In the genomic region with DNA sequence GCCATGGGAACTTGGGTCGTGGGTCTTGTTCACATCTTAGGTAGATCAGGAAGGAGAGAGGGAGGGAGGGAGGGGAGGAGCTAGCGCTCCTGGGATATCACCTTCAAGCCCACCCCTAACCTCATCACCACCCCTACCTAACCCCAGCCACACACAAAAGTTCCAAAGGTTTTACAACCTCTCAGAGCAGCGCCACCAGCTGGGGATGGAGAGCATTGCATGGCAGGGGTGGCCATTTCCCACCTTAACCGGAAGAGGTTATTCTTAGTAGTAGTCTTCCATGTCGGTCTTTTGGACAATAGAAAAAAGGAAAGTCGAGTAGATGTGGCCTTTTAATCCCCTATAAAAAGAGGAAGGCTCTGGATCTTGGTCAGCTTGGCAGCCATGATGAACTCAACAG, we compare ENCODE assay signal across 19 mouse cellular contexts. TPM values are rescaled to one million over a fixed set of nuclear protein-coding genes. Genes with fewer than 3 reads are reported as not detected.
A peak's percentile ranks its signal among the peaks of the same experiment; 100 is the strongest.
DNase-seq lines count a peak whose midpoint lies in the region; ATAC-seq and TF ChIP-seq lines count a peak whose summit lies in the region.
"Had no signal": no experiment of that assay in that cellular context is flagged by ENCODE, and none has a peak within 500 bp of the region (broad histone marks: within the 10 kb centered on the region; RNA-seq: fewer than 3 reads in every experiment).

No protein-coding gene starts in this region.

- no peaks in the 10 kb centered on the region for H3K4me1 ChIP-seq in heart, adult 2 months (ENCODE audit: control insufficient read depth, insufficient read depth, low read length)
- H3K4me1 ChIP-seq in liver, embryonic 14.5 days (replicated peaks; ENCODE audit: control insufficient read depth in 2 of 2, insufficient read depth in 2 of 2, low read length in 1 of 2), result no peaks in the 10 kb centered on the region
- no peaks in the 10 kb centered on the region for H3K4me1 ChIP-seq in liver, embryonic 11.5 days (replicated peaks; ENCODE audit: control insufficient read depth, insufficient read depth, low read length)
- peaks cover 21% of the 10 kb centered on the region for H3K4me1 ChIP-seq in E14TG2a.4 (replicated peaks; ENCODE audit: low read depth, low read length)
- H3K4me1 ChIP-seq in bone marrow, adult 2 months (ENCODE audit: control insufficient read depth, insufficient read depth, low read length), result no peaks in the 10 kb centered on the region
- H3K4me1 ChIP-seq in forebrain, embryonic 11.5 days (replicated peaks; ENCODE audit: control insufficient read depth, insufficient read depth, low read length), result peaks cover 11% of the 10 kb centered on the region; the same call in 1 of the 2 replicates
- H3K4me1 ChIP-seq: megakaryocyte, embryonic 14.5 days had no signal

- no peak overlapping the region for H3K27ac ChIP-seq in heart, adult 2 months
- H3K27ac ChIP-seq in liver, embryonic 14.5 days, result no peak overlapping the region
- H3K27ac ChIP-seq in liver, embryonic 11.5 days (ENCODE audit: low read depth, low read length), result no peak overlapping the region
- H3K27ac ChIP-seq in bone marrow, adult 2 months (ENCODE audit: control insufficient read depth, insufficient read depth, low read depth, low read length, poor library complexity), result no peak overlapping the region
- H3K27ac ChIP-seq in forebrain, embryonic 11.5 days (ENCODE audit: low read depth, low read length), result no peak overlapping the region
- H3K27ac ChIP-seq: hindbrain, embryonic 12.5 days; limb, embryonic 10.5 days; neural tube, embryonic 13.5 days; stomach, embryonic 15.5 days had no signal

- H3K9ac ChIP-seq in heart, adult 2 months (ENCODE audit: low read depth, low read length), result no peak overlapping the region
- no peak overlapping the region for H3K9ac ChIP-seq in liver, embryonic 14.5 days (replicated peaks)
- no peak overlapping the region for H3K9ac ChIP-seq in liver, embryonic 11.5 days (ENCODE audit: low read depth, low read length)
- H3K9ac ChIP-seq in forebrain, embryonic 11.5 days (ENCODE audit: low read length), result no peak overlapping the region
- H3K9ac ChIP-seq: hindbrain, embryonic 12.5 days; neural tube, embryonic 13.5 days; stomach, embryonic 15.5 days had no signal

- no peaks in the 10 kb centered on the region for H3K79me2 ChIP-seq in heart, adult 2 months (replicated peaks; ENCODE audit: control insufficient read depth, insufficient read depth, low read length)

- ATAC-seq in liver, embryonic 14.5 days (ENCODE audit: insufficient read depth), result no peak
- no peak for ATAC-seq in liver, embryonic 11.5 days (replicated peaks; ENCODE audit: low FRiP score)
- no peak for ATAC-seq in forebrain, embryonic 11.5 days (replicated peaks; ENCODE audit: low FRiP score)
- ATAC-seq in erythroblast, adult 5-6 weeks (replicated peaks; ENCODE audit: low FRiP score, poor library complexity, severe bottlenecking), result no peak

- intact Hi-C loops in heart, adult 2 months (cut with DNase I), result loop anchor here (10.0 kb wide), 1 partner anchor 564 kb away; no protein-coding TSS in a partner anchor
- intact Hi-C loops in heart, postnatal 14 days (cut with DNase I), result loop anchor here (5.0 to 10.0 kb wide), 2 partner anchors 211 to 394 kb away; no protein-coding TSS in a partner anchor

- WGBS in heart, adult 2 months, result 52% methylated on average over 6 of the region's 6 CpGs
- WGBS in liver, embryonic 14.5 days (ENCODE audit: insufficient replicate concordance), result 43% methylated on average over 6 of the region's 6 CpGs
- WGBS in liver, embryonic 11.5 days, result 46% methylated on average over 6 of the region's 6 CpGs
- WGBS in bone marrow, adult 2 months, result 54% methylated on average over 6 of the region's 6 CpGs
- WGBS in forebrain, embryonic 11.5 days, result 71% methylated on average over 6 of the region's 6 CpGs

- DNase-seq in heart, adult 2 months, result no peak
- no peak for DNase-seq in heart, postnatal 14 days
- DNase-seq in liver, embryonic 14.5 days (ENCODE audit: low read depth in 3 of 3, low spot score in 3 of 3), result no peak
- DNase-seq in liver, embryonic 11.5 days (ENCODE audit: low spot score), result no peak
- no peak for DNase-seq in forebrain, embryonic 11.5 days (ENCODE audit: low spot score)
- DNase-seq: adrenal gland, postnatal 25 days; kidney, adult 8-10 months; kidney, postnatal 4 days; layer of hippocampus, postnatal 36 days; lung, adult 18-20 months had no signal

- TF ChIP-seq POLR2A in heart, adult 2 months (IDR thresholded peaks at IDR 0.05; ENCODE audit: insufficient read depth, low read depth, low read length), result no peak
- no peak for TF ChIP-seq POLR2A in bone marrow, adult 2 months (IDR thresholded peaks at IDR 0.05; ENCODE audit: borderline replicate concordance, control insufficient read depth, low read depth, low read length)

- H3K4me2 ChIP-seq in liver, embryonic 14.5 days (ENCODE audit: low read depth), result no peak overlapping the region
- no peak overlapping the region for H3K4me2 ChIP-seq in liver, embryonic 11.5 days
- no peak overlapping the region for H3K4me2 ChIP-seq in forebrain, embryonic 11.5 days (ENCODE audit: low read depth, low read length, severe bottlenecking)
- H3K4me2 ChIP-seq: hindbrain, embryonic 12.5 days; neural tube, embryonic 13.5 days; stomach, embryonic 15.5 days had no signal

- no peak for TF ChIP-seq EP300 in heart, adult 2 months (IDR thresholded peaks at IDR 0.05; ENCODE audit: insufficient read depth, low read depth, low read length)
- no peak for TF ChIP-seq EP300 in liver, embryonic 14.5 days (IDR thresholded peaks at IDR 0.05; ENCODE audit: low read depth)

- H3K4me3 ChIP-seq in heart, adult 2 months, result no peak overlapping the region
- H3K4me3 ChIP-seq in liver, embryonic 14.5 days (ENCODE audit: insufficient read depth in 1 of 2, low read depth in 2 of 2, low read length in 2 of 2), result no peak overlapping the region
- no peak overlapping the region for H3K4me3 ChIP-seq in liver, embryonic 11.5 days (ENCODE audit: low read depth, low read length)
- H3K4me3 ChIP-seq in E14TG2a.4 (replicated peaks; ENCODE audit: low read length), result no peak overlapping the region
- no peak overlapping the region for H3K4me3 ChIP-seq in bone marrow, adult 2 months (replicated peaks; ENCODE audit: control insufficient read depth, low read depth, low read length)
- H3K4me3 ChIP-seq in forebrain, embryonic 11.5 days (ENCODE audit: low read depth, low read length), result no peak overlapping the region
- H3K4me3 ChIP-seq: hindbrain, embryonic 12.5 days; limb, embryonic 10.5 days; megakaryocyte, embryonic 14.5 days; neural tube, embryonic 13.5 days; stomach, embryonic 15.5 days had no signal

- peaks cover 6% of the 10 kb centered on the region for H3K27me3 ChIP-seq in heart, adult 2 months (ENCODE audit: control insufficient read depth, insufficient read depth, low read length)
- H3K27me3 ChIP-seq in liver, embryonic 14.5 days (ENCODE audit: control insufficient read depth, insufficient read depth, low read length), result peaks cover 26% of the 10 kb centered on the region
- H3K27me3 ChIP-seq in liver, embryonic 11.5 days (replicated peaks; ENCODE audit: control insufficient read depth, insufficient read depth, low read length), result peaks cover 33% of the 10 kb centered on the region
- peaks cover 64% of the 10 kb centered on the region for H3K27me3 ChIP-seq in E14TG2a.4 (ENCODE audit: insufficient read depth, low read length)
- peaks cover 4% of the 10 kb centered on the region for H3K27me3 ChIP-seq in forebrain, embryonic 11.5 days (ENCODE audit: control insufficient read depth, insufficient read depth, low read length)

- H3K36me3 ChIP-seq in heart, adult 2 months (ENCODE audit: control insufficient read depth, insufficient read depth, low read length), result no peaks in the 10 kb centered on the region
- H3K36me3 ChIP-seq in liver, embryonic 14.5 days (replicated peaks; ENCODE audit: control insufficient read depth, insufficient read depth, low read depth), result no peaks in the 10 kb centered on the region
- no peaks in the 10 kb centered on the region for H3K36me3 ChIP-seq in liver, embryonic 11.5 days (ENCODE audit: control insufficient read depth, insufficient read depth, low read length)
- no peaks in the 10 kb centered on the region for H3K36me3 ChIP-seq in E14TG2a.4 (ENCODE audit: insufficient read depth, low read length)
- H3K36me3 ChIP-seq in forebrain, embryonic 11.5 days (ENCODE audit: control insufficient read depth, insufficient read depth, low read length), result no peaks in the 10 kb centered on the region
- H3K36me3 ChIP-seq: hindbrain, embryonic 12.5 days; limb, embryonic 10.5 days; neural tube, embryonic 13.5 days; stomach, embryonic 15.5 days had no signal

- no peaks in the 10 kb centered on the region for H3K9me3 ChIP-seq in liver, embryonic 14.5 days (ENCODE audit: control insufficient read depth, low read length)
- no peaks in the 10 kb centered on the region for H3K9me3 ChIP-seq in liver, embryonic 11.5 days (ENCODE audit: control insufficient read depth, low read length)
- peaks cover 3% of the 10 kb centered on the region for H3K9me3 ChIP-seq in E14TG2a.4 (ENCODE audit: low read length)
- no peaks in the 10 kb centered on the region for H3K9me3 ChIP-seq in forebrain, embryonic 11.5 days (ENCODE audit: control insufficient read depth, low read length)
- H3K9me3 ChIP-seq: limb, embryonic 10.5 days; megakaryocyte, embryonic 14.5 days; neural tube, embryonic 13.5 days; stomach, embryonic 15.5 days had no signal

- TF ChIP-seq CTCF in heart, adult 2 months (IDR thresholded peaks at IDR 0.05), result peak; percentile 24
- peak; percentile 44 for TF ChIP-seq CTCF in liver, embryonic 14.5 days (IDR thresholded peaks at IDR 0.05; ENCODE audit: low read depth)
- TF ChIP-seq CTCF in E14TG2a.4 (conservative IDR thresholded peaks at IDR 0.05; ENCODE audit: low read length), result peak; percentile 89
- 0 out of 2 replicates have a peak, but pooled peaks have one; percentile 19 for TF ChIP-seq CTCF in bone marrow, adult 2 months (IDR thresholded peaks at IDR 0.05; ENCODE audit: control insufficient read depth, insufficient read depth, low read length)

RNA-seq across cellular contexts. Expression of a gene that starts 4.0 kb away (rescaled TPM):
- total RNA-seq in heart, adult 2 months (2021), result 1 to 10 TPM; 1.5 to 1.9 TPM
- polyA plus RNA-seq in heart, adult 2 months (2012; rRNA removed), result 0.41 and 0.49 TPM in 2 replicates
- total RNA-seq in heart, postnatal 14 days (2021), result 1 to 10 TPM; 2.0 to 2.2 TPM
- 0.13 and 0.28 TPM in 2 replicates for polyA plus RNA-seq in liver, embryonic 14.5 days (2012; rRNA removed)
- polyA plus RNA-seq in liver, embryonic 14.5 days (2014; fragmentation: Nextera tagmentation; extraction: Ambion mirVana), result 0.09 and 0.25 TPM in 2 replicates
- 1.4 and 1.9 TPM in 2 replicates for polyA plus RNA-seq in liver, embryonic 11.5 days (2014; fragmentation: Nextera tagmentation; extraction: Ambion mirVana)
- polyA plus RNA-seq in bone marrow, adult 2 months (2011; ENCODE audit: insufficient read depth, insufficient read length, low replicate concordance, missing spikeins), result 0.17 and 0.45 TPM in 2 replicates
- 1.5 and 1.7 TPM in 2 replicates for polyA plus RNA-seq in forebrain, embryonic 11.5 days (2014; fragmentation: Nextera tagmentation; extraction: Ambion mirVana)
- total RNA-seq in erythroblast, adult 5-6 weeks (2015; ENCODE audit: low replicate concordance), result not detected in 2 replicates
- total RNA-seq in erythroblast, adult 5-6 weeks (2017; ENCODE audit: low replicate concordance), result not detected in 2 replicates
- total RNA-seq: MEL had no signal

Comparison
In these comparisons a context has a peak if more than half of its experiments do, and no peak if none do; other contexts are left out.
1. CTCF ChIP-seq: peak in every context shown above with its lines; median percentile 89 in E14TG2a.4; 44 in liver, embryonic 14.5 days; 24 in heart, adult 2 months; 19 in bone marrow, adult 2 months.